Mouse (Mus musculus): ENCODE results near the gene App. TPM values are rescaled to one million over a fixed set of nuclear protein-coding genes. Genes with fewer than 3 reads are reported as not detected.

Gene App
- total RNA-seq, 2 experiments from 2014 or later: 320 to 335 TPM

DNA sequence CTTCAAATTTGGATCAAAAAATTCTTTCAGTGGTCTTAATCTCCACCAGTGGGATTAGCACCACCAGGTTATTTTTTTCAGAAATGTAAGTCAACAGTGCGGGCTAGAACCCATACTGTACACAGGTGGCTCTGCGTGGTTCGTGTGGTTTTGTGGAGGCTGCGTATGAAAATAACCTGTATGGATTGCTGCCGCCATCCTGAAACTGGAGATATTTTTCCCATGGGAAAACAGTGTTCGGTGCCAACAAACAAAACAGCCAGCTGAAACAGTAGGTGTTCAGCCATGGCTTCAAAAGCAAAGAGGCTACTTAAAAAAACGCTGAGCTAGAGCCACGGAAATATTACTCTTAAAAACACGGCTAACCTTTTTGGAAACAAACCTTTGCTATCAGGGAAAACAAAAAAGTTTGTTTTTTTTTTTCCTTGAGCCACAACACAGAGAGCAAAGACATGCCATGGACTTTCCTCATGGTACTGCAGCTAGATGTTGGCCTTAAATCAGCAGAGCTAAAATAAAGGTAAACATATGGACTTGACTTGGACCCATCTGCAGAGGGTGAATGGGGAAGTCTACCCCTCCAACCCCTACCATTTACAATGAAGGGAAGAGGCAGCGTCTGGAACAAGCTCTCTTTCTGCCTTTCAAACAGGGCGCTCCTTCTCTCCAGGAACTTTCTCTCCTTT is 45.8 kb downstream of the App start:
- no peak for DNase-seq (ENCODE audit: low spot score in 2 of 2)

DNA sequence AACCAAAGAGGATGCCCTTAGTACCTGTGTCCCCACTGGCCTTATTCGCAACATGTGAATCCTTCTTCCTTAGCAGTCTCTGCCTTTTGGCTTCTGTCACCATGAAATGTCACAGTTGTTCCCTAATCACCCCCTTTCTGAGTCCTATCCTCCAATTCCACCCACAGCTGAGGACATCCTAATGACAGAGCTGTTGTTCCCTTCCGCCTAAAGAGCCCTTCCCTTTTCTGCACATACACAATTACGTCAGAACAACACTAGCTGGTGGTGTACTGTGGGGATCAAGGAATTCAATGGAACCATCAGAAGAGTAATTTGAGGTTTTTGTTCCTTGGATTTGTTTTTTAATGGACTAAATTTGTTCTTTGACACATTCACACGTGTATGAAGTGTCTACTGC is 48.9 kb downstream of the App start:
- no peak for DNase-seq (ENCODE audit: low spot score in 2 of 2)

DNA sequence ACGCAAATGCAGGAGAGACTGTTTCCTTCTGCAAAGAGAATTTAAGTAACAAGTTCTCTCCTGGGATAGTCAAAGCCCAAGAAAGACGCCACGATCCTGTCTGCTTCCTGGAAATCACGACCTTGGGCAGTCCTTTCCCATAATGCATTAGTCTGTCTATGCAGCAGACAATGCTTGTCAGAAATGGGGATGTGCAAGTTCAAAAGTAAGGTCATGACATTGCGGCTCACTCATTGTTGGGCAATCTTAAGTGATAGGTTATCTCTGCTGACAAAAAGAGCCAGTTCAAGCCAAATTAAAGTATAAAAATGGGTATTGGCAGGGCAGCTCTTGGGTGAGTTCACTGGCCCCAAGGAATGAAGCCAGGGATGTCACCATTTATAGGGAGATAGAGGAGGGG is 51.6 kb downstream of the App start:
- DNase-seq (ENCODE audit: low spot score in 2 of 2): no peak

DNA sequence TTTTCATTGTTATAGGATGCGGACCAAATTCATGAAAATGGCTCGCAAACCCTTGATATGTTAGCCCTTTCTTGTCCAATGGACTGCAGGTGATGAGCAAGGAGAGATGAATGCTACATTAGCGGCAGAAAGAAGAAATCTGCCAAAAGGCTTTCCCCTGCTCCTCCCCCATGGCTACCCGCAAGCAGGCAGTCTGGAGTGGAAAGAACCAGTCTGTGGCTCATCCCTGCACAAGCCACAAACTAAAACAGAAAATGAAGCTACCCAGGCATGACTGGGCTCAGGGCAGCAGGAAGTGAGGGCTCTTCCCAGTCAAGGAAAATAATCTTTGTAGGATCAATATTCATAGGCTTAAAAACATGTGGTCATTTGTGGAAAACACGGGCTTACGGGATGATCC is 54.6 kb downstream of the App start:
- DNase-seq (ENCODE audit: low spot score in 2 of 2): no peak

DNA sequence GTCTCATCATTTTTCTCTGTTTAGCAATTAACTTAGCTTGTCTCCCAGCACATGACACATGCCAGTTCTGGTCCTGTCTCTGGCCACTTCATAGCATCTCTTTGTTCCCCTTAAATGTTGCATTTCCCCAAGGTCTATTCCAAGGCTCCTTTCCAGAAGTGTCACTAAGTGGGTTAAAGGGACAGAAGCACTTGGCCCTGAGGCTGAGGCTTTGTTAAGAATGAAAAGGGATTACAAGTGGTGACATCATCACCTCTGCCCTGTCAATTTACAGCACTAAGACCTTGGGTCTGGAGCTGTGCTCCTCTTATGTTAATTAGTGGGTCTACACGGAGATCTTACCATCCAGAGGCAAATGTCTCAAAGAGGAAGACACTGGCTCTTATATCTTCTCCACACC is 56.0 kb downstream of the App start:
- no peak for DNase-seq (ENCODE audit: low spot score in 2 of 2)

DNA sequence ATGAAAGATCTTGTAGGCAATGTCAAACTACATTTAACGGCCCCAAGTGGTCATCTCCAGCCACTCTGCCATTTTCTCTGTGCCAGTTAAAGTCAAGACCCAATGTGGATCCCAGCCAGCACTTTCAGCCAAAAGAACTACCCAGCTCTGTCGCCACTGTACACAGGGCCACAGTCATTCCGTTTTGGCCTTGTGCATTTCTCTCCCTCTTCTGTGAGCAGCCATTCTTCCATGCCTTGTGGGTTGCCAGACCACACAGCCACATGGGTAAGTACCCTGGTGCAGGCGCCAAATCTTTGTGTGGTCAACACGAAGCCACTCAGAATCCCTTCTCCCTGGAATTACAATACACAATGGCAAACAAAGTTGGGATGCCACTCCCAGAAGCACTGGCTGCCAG is 57.7 kb downstream of the App start:
- DNase-seq (ENCODE audit: low spot score in 2 of 2): no peak

DNA sequence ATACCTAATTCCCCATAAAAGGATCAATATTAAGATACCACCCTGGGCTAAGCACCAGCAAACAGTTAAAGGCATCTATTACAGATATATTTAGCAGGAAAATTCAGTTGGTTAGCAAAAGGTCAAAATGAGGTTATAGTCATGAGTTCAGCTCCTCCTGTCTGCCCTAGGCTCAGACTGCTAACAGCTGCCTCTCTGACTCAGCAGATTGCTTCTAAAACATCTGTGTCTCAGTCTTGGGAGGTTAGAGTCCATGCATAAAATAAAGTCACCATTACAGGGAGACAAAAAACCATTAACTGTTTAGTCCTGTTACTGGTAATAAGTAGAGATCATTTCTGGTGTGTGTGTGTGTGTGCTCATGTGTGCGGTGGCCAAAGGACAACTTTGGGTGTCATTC is 58.8 kb downstream of the App start:
- no peak for DNase-seq (ENCODE audit: low spot score in 2 of 2)

DNA sequence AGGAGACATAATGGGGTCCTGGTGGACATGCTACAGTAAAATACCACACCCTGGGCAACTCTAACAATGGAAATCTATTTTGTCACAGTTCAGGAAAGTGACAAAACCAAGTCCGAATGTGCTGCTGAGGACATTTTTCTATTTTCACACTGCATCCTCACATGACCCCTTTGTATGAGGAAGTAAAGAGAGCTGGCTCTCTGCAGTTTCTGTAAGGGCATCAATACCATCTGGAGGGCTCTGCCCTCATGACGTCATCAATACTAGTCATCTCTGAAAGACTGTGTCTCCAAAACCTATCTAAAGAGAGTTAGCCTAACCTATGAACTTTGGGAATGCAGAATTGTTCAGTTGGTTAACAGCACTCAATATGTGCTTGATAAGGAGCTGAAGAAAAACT is 59.6 kb downstream of the App start:
- DNase-seq (ENCODE audit: low spot score in 2 of 2): no peak

DNA sequence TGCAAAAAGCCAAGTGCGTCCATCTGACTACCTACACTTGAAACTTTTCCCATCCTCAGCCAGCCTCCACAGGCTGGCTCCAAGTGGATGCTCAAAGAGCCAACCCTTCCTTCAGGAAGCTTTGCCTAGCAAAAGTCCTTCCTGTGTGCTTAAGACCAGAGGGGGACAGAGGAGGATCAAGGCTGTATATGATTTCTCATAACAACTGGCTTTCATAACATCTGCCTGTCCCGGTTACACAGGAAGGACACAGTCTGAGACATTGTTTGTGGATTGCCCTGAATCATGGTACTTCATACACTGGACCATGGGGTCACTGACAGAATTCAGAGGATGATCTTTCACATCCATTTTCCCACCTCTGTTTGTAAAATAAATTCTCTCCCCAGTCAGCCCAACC is 61.3 kb downstream of the App start:
- DNase-seq (ENCODE audit: low spot score in 2 of 2): no peak

DNA sequence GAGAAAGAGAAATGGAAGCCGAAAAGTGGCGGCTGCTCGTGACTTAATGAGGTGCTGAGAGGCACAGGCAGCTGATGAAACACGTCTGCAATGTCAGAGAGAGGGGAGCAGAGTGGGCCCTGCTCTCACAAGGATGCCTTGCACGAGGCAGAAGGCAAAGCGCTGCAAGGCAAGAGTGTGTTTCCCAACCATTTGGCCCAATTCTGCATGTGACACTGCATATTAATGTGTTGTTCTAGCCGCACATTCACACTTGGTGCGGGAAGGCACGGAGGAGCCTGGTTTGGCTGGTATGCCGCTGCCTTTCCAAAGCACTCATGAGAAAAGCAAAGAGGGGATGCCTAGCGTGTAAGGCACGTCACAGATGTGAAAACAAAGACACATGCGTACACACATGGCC is 63.1 kb downstream of the App start:
- no peak for DNase-seq (ENCODE audit: low spot score in 2 of 2)

DNA sequence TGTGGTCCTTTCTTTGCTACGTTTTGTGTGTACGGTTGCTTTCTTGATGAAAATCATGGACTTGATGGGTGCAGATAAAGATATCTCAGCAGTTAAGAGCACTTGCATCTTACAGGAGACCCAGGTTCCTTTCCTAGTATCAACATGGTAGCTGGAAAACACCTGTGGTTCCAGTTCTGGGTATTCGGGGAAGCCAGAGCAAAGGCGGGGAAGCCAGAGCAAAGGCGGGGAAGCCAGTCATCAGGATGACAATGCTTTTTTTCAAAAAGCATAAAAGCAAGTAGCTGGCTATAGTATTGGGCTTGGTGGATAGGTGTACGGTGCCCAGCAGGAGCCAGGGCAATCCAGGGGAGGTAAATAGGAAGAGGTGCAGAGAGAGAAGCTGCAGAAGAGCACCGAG is 65.1 kb downstream of the App start:
- no peak for DNase-seq (ENCODE audit: low spot score in 2 of 2)

DNA sequence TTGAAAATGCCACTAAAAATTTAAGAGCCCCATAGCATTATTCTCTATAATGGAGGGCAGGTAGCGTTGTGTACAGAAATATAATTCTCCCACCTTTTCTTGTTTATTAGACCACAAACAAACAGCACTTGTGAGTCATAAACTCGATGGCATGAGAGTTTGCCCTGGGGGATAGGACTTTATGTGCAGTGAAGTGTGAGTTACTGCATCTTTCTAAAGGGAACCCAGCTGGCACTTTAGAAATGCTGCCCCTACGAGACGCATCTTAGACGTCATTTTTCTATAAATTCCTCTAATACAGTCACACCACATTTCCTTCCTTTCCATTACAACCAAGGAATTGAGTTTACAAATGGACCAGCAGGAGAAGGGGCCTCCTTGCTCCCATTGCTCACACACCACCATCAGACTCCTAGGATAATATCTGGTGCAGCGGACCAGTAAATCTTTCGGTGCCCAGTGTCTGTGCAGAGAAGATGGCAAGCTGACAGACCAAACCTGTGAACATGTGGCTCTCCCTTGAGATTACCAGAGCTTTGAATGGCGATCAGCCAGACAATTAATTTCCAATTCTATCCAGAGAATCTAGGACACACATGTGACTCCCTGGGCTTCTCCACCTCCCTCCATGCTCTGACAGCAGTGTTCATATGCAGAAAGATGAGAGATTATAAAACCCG is 66.8 kb downstream of the App start:
- no peak for DNase-seq (ENCODE audit: low spot score in 2 of 2)

DNA sequence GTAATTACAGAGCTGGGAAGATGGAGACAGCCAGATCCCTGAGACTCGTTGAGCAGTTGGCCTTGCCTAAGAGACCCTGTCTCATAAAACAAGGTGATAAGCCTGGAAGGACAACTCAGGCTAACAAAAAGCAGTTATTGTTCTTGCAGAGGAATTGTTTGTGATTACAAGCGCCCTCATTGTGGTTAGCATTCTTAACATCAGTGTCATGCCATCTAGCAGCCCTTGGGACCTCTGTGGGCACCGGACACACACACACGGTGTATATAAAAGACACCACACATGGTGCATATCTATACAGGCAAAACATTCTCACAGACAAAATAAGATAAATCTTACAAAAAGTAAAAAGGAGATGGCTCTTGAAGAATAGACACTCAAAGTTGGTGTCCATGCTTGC is 68.0 kb downstream of the App start:
- no peak for DNase-seq (ENCODE audit: low spot score in 2 of 2)

DNA sequence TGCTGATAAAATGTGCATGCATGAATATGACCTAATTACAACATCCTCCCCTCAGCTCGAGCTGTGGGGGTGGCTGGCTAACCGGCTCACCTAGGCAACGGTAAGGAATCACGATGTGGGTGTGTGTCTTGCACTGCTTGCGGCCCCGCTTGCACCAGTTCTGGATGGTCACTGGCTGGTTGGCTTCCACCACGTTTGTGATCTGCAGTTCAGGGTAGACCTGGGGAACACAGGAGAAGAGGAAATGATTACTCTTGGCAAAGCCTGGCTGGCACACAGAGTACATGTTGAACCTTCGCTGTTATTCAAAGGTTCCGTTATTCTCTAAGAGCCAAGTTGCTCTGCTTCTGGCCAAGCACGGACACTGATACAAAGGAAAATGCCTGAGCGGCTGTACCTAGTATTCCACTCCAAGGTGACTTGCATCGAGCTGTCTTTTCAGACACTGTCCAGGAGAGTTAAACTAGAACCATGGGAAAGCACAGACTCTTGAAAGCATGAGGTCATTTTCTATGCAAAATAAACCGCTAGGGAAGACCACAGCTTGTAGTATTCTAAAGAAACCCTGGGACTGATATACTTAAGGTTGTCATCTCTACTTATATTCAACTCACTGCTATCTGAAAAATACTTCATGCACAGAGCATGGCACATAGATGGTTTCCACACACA is 70.3 kb downstream of the App start:
- DNase-seq (ENCODE audit: low spot score in 2 of 2): no peak

DNA sequence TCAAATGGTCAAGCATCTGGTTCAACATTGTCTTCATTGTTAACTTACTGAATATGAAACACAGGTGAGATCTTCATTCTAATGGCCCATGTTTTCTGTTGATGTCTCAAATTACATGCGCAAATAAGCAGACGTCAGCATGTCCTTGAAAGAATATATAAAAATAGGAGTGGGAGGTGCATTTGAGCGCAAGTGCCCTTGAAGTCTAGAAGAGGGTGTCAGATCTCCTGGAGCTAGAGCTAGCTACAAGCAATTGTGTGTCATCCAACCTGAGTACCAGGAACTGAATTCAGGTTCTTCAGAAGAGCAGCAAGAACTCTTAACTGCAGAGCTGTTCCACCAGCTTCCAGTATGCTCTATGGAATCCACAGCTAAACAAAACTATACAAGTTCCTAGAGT is 72.0 kb downstream of the App start:
- DNase-seq (ENCODE audit: low spot score in 2 of 2): no peak

DNA sequence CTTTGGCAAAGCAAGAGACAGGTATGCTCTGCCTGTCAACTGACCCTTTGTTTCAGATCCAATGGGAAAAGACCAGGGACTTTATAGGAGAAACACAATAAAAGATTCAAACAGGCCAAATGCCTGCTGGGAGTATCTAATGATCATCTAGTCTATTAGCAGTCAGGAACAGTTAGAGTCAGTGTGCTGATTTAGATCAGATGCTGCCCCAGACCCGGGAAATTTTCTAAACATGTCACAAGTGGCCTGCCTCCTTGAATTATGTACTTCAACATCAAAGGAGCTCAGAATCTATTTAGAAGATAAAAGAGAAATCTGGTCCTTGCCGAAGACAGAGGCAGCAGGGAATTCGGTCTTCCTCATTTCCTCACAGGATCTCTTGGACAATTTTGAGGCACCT is 72.8 kb downstream of the App start:
- DNase-seq (ENCODE audit: low spot score in 2 of 2): no peak

DNA sequence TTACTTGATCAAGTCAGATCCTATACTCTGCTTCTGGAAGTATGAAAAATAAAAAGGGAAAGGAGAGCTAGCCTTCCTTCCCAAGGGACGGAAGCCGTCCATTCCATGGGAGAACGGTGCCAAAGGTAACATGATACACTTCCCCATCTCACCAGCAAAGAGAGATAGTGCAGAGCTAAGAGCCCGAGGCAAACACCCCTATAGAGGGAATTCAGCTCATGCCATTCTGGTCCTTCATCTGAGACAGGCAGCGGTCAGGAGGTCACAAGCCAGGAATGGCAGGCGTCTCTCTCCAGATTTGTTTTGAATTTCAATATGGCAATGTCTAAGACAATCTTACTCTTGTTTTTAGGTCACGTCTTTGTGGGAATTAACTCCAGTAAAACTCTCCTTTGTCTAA is 74.1 kb downstream of the App start:
- no peak for DNase-seq (ENCODE audit: low spot score in 2 of 2)

DNA sequence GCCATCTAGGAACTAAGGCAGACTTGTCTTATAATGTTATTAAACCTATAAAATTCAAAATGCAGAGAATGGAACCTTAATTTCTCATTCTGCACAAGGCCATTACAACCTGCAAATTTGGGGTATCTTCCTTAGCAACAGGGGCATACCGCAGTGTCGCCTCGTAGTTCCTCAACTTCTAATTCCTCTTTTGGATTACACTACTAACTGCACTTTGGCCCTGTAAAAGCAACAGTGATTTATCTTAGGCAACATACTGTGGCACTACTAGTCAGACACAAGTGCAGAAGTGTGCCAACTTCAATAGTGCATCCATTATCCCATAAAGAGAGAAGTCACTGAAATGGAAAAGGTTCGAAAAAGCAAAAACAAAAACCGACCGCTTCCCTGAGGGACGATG is 74.5 kb downstream of the App start:
- no peak for DNase-seq (ENCODE audit: low spot score in 2 of 2)

DNA sequence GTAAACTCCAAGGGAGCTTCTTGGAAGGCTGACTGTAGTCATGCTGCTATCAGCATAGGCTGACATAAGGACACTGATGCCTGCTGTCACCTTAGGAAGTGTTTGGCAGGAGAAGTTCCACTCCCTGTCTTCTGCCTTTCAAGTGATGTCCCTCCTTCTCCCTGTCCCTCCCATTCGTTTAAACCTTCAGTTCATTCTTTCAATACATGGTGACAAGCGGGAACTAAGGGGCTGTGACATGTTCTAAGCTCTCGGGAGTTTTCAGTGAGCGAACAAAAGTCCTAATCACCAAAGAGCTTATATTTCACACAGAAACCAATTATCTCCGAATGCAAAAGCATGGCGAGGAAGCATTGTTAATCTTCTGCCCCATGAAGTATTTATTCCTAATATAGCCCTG is 77.2 kb downstream of the App start:
- DNase-seq (ENCODE audit: low spot score in 2 of 2): no peak

DNA sequence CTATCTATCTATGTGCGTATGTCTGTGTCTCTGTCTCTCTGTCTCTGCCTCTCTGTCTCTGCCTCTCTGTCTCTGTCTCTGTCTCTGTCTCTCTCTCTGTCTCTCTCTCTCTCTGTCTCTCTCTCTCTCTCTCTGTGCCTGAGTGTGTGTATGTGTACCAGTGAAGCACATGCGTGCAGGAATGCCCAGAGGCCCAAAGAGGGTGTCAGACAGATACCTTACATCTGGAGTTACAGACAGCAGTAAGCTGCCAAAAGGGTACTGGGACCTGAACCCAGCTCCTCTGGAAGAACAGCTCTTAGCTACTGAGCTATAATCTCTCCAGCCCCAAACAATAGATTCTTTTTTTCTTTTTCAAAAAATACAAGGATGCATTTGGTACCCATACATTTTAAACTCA is 77.6 kb downstream of the App start:
- no peak for DNase-seq (ENCODE audit: low spot score in 2 of 2)

DNA sequence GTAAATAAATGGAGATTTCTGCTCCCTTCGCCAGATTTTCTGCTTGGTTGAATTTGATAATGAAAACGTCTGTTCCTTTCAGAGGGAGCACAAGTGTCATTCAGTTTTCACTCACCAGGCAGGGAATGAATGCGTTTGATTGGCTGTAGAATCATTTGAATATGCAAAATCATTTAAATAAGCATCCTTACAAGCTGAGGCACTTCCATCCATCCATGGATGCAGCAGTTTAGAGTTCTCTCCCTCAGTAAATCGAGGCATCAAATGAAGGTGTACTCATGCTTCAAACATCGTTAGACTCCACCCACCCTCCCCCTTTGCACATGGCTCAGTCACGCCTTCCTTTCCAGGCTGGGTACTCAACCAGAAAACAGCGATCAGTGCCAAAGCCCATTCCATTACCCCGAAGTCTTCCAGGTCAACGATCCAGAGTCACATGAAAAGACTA is 80.9 kb downstream of the App start:
- no peak for DNase-seq (ENCODE audit: low spot score in 2 of 2)

DNA sequence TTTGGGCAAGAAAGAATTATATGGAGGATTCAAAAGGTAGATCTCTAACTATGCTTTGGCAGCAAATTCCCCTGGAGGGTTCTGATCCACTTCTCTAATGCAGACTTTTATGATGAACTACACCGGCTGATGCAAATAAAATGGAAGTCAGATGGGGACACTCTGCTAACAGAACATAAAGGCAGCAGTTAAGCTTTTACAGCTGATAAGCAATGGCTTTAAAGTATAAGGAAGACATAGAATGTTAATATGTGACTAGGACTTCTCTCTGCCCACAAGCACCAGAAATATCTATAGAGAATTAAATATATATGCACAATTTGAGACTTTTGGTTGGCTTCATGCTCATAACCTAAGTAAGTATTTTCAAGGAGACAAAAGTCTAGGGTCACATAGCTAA is 81.4 kb downstream of the App start:
- DNase-seq (ENCODE audit: low spot score in 2 of 2): no peak

DNA sequence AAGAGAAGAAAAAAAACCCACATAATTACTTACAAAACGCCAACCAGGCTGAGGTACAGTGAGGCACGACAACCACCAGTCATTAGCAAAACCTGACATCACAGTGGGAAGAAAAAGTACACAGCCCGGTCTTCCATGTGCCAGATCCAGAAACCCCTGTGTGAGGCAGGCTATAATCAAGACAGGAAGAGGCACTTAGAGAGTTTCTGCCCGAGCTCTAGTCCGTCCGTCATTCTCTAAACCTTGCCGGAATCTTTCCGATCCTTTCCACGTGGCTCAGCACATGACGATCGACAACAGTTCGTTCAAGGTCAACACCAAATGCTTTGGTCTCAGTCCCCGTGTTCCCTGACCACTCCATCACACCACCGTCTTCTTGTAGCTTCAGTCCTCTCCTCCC is 82.6 kb downstream of the App start:
- no peak for DNase-seq (ENCODE audit: low spot score in 2 of 2)
